Mouse (Mus musculus): ENCODE data around the gene Pde4d.

Pde4d gene

GRCm38 (mm10) chr13:109175281-109175680, 725.5 kb downstream of the Pde4d start:
- DNase-seq (ENCODE audit: low read depth): no peak

- DNase-seq (ENCODE audit: low read depth): no peak
Observed at GRCm38 (mm10) chr13:109175852-109176621, 726.3 kb downstream of the Pde4d start.

- DNase-seq (ENCODE audit: low read depth): no peak
Observed at GRCm38 (mm10) chr13:109181363-109181762, 731.6 kb downstream of the Pde4d start.

GRCm38 (mm10) chr13:109190652-109191051, 740.9 kb downstream of the Pde4d start:
- no peak for DNase-seq (ENCODE audit: low read depth)

- DNase-seq (ENCODE audit: low read depth): no peak
Observed at GRCm38 (mm10) chr13:109191176-109191575, 741.4 kb downstream of the Pde4d start.

GRCm38 (mm10) chr13:109205541-109205940, 755.8 kb downstream of the Pde4d start:
- no peak for DNase-seq (ENCODE audit: low read depth)

- DNase-seq (ENCODE audit: low read depth): no peak
Observed at GRCm38 (mm10) chr13:109208607-109209006, 758.9 kb downstream of the Pde4d start.

- DNase-seq (ENCODE audit: low read depth): no peak
Observed at GRCm38 (mm10) chr13:109209413-109209812, 759.7 kb downstream of the Pde4d start.

GRCm38 (mm10) chr13:109210403-109210802, 760.7 kb downstream of the Pde4d start:
- no peak for DNase-seq (ENCODE audit: low read depth)

- no peak for DNase-seq (ENCODE audit: low read depth)
Observed at GRCm38 (mm10) chr13:109211471-109211870, 761.7 kb downstream of the Pde4d start.

- no peak for DNase-seq (ENCODE audit: low read depth)
Observed at GRCm38 (mm10) chr13:109211941-109212487, 762.3 kb downstream of the Pde4d start.

- DNase-seq (ENCODE audit: low read depth): no peak
Observed at GRCm38 (mm10) chr13:109212788-109213473, 763.2 kb downstream of the Pde4d start.

- DNase-seq (ENCODE audit: low read depth): no peak
Observed at GRCm38 (mm10) chr13:109219019-109219725, 769.4 kb downstream of the Pde4d start.

GRCm38 (mm10) chr13:109228967-109229617, 779.3 kb downstream of the Pde4d start:
- no peak for DNase-seq (ENCODE audit: low read depth)

GRCm38 (mm10) chr13:109229618-109230334, 780.0 kb downstream of the Pde4d start:
- no peak for DNase-seq (ENCODE audit: low read depth)

- DNase-seq (ENCODE audit: low read depth): no peak
Observed at GRCm38 (mm10) chr13:109230335-109230987, 780.7 kb downstream of the Pde4d start.

GRCm38 (mm10) chr13:109231848-109232460, 782.2 kb downstream of the Pde4d start:
- no peak for DNase-seq (ENCODE audit: low read depth)

GRCm38 (mm10) chr13:109232531-109232930, 782.8 kb downstream of the Pde4d start:
- no peak for DNase-seq (ENCODE audit: low read depth)

GRCm38 (mm10) chr13:109233911-109234613, 784.3 kb downstream of the Pde4d start:
- no peak for DNase-seq (ENCODE audit: low read depth)

- no peak for DNase-seq (ENCODE audit: low read depth)
Observed at GRCm38 (mm10) chr13:109236047-109236446, 786.3 kb downstream of the Pde4d start.

Measured in fibroblast of lung, adult 2 months (primary cell).